In the genomic region with DNA sequence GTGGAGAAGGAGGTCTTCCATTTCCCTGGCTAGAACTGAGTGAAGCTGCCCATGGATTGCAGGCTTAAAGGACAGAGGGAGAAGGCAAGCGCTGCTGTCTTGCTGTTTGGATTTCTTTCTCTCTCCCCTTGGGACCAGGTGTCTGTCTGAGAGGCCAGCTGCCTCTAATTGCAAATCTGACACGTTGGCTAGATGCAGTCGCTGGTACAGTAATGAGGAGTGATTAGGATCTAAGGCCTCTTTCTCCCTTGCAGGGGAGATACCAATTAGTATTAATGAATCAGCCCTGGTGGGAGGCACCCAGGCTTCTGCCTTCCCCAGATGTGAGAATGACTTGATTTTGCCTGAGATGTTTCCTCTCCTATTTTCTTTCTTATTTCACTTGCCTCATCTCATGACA, we compare ENCODE assay signal across 18 mouse cellular contexts.
DNase-seq lines count a peak whose midpoint lies in the region; ATAC-seq and TF ChIP-seq lines count a peak whose summit lies in the region.
"Had no signal": no experiment of that assay in that cellular context is flagged by ENCODE, and none has a peak within 500 bp of the region (broad histone marks: within the 10 kb centered on the region; RNA-seq: fewer than 3 reads in every experiment).

No protein-coding gene starts in this region.

- peak; percentile 84 for ATAC-seq in hindbrain, embryonic 12.5 days (ENCODE audit: low FRiP score)
- peak; percentile 53; the same call in 1 of the 2 replicates for ATAC-seq in forebrain, embryonic 15.5 days (replicated peaks)
- ATAC-seq in midbrain, embryonic 16.5 days: peak; percentile 45; the same call in 1 of the 2 replicates
- no peak for ATAC-seq in intestine, embryonic 16.5 days
- ATAC-seq: inflammation-experienced regulatory T-cells, adult 6 months had no signal

- 0 out of 2 replicates have a peak, but pooled peaks cover 4% of the 10 kb centered on the region for H3K4me1 ChIP-seq in hindbrain, embryonic 12.5 days
- H3K4me1 ChIP-seq in hindbrain, embryonic 10.5 days (replicated peaks): no peaks in the 10 kb centered on the region
- peaks cover 6% of the 10 kb centered on the region for H3K4me1 ChIP-seq in forebrain, embryonic 15.5 days
- peaks cover 2% of the 10 kb centered on the region; the same call in 1 of the 2 replicates for H3K4me1 ChIP-seq in midbrain, embryonic 16.5 days (ENCODE audit: control insufficient read depth, insufficient read depth, low read length)
- H3K4me1 ChIP-seq in intestine, embryonic 16.5 days (ENCODE audit: control insufficient read depth, insufficient read depth, low read length): no peaks in the 10 kb centered on the region
- H3K4me1 ChIP-seq: heart, embryonic 10.5 days; neural tube, embryonic 12.5 days had no signal

- TF ChIP-seq POLR2A in brain, embryonic 14.5 days (IDR thresholded peaks at IDR 0.05; ENCODE audit: borderline replicate concordance, extremely low read depth, insufficient read depth, insufficient read length, poor library complexity, severe bottlenecking): no peak

- H3K36me3 ChIP-seq in hindbrain, embryonic 12.5 days: no peaks in the 10 kb centered on the region
- no peaks in the 10 kb centered on the region for H3K36me3 ChIP-seq in hindbrain, embryonic 10.5 days
- no peaks in the 10 kb centered on the region for H3K36me3 ChIP-seq in forebrain, embryonic 15.5 days
- no peaks in the 10 kb centered on the region for H3K36me3 ChIP-seq in midbrain, embryonic 16.5 days (ENCODE audit: control insufficient read depth, insufficient read depth, low read length)
- H3K36me3 ChIP-seq in intestine, embryonic 16.5 days (ENCODE audit: control insufficient read depth, insufficient read depth, low read length): no peaks in the 10 kb centered on the region
- H3K36me3 ChIP-seq: G1E; neural tube, embryonic 12.5 days had no signal

- no peaks in the 10 kb centered on the region for H3K27me3 ChIP-seq in hindbrain, embryonic 12.5 days
- H3K27me3 ChIP-seq in hindbrain, embryonic 10.5 days (ENCODE audit: insufficient read depth, poor library complexity, severe bottlenecking): no peaks in the 10 kb centered on the region
- H3K27me3 ChIP-seq in forebrain, embryonic 15.5 days: no peaks in the 10 kb centered on the region
- H3K27me3 ChIP-seq in midbrain, embryonic 16.5 days (ENCODE audit: control insufficient read depth, insufficient read depth, low read depth, low read length): no peaks in the 10 kb centered on the region
- no peaks in the 10 kb centered on the region for H3K27me3 ChIP-seq in intestine, embryonic 16.5 days (replicated peaks; ENCODE audit: control insufficient read depth, insufficient read depth, low read length)
- H3K27me3 ChIP-seq: neural tube, embryonic 12.5 days had no signal

- H3K27ac ChIP-seq in hindbrain, embryonic 12.5 days: peak overlapping the region; percentile 25; the same call in 1 of the 2 replicates
- H3K27ac ChIP-seq in hindbrain, embryonic 10.5 days: no peak overlapping the region
- no peak overlapping the region for H3K27ac ChIP-seq in forebrain, embryonic 15.5 days (replicated peaks)
- no peak overlapping the region for H3K27ac ChIP-seq in midbrain, embryonic 16.5 days (ENCODE audit: low read length)
- no peak overlapping the region for H3K27ac ChIP-seq in intestine, embryonic 16.5 days (ENCODE audit: low read length)
- H3K27ac ChIP-seq: heart, embryonic 10.5 days; neural tube, embryonic 12.5 days had no signal

- no peak for DNase-seq in hindbrain, embryonic 10.5 days (ENCODE audit: low spot score)
- peak; percentile 90 for DNase-seq in brain, embryonic 14.5 days (ENCODE audit: low read depth)
- DNase-seq in thymus, postnatal 25 days: no peak
- DNase-seq: adrenal gland, adult 2 months; cerebellum, adult 2 months; gastrocnemius, postnatal 25 days; heart, postnatal 10 days; lung, postnatal 4 days; thymus, postnatal 36 days had no signal

- H3K4me3 ChIP-seq in hindbrain, embryonic 12.5 days: no peak overlapping the region
- H3K4me3 ChIP-seq in hindbrain, embryonic 10.5 days: no peak overlapping the region
- no peak overlapping the region for H3K4me3 ChIP-seq in forebrain, embryonic 15.5 days
- no peak overlapping the region for H3K4me3 ChIP-seq in midbrain, embryonic 16.5 days (ENCODE audit: low read depth, low read length)
- no peak overlapping the region for H3K4me3 ChIP-seq in intestine, embryonic 16.5 days (ENCODE audit: low read length)
- H3K4me3 ChIP-seq: heart, embryonic 10.5 days; neural tube, embryonic 12.5 days had no signal

- no peak overlapping the region for H3K9ac ChIP-seq in hindbrain, embryonic 12.5 days
- H3K9ac ChIP-seq in forebrain, embryonic 15.5 days (replicated peaks): no peak overlapping the region
- H3K9ac ChIP-seq in midbrain, embryonic 16.5 days (ENCODE audit: low read depth, low read length): 0 out of 2 replicates have a peak overlapping the region, but pooled peaks have one; percentile 6
- no peak overlapping the region for H3K9ac ChIP-seq in intestine, embryonic 16.5 days (ENCODE audit: low read depth, low read length)
- H3K9ac ChIP-seq: lung, embryonic 14.5 days; neural tube, embryonic 12.5 days had no signal

- WGBS in hindbrain, embryonic 12.5 days: 24% methylated on average over 3 of the region's 3 CpGs
- 28% methylated on average over 3 of the region's 3 CpGs for WGBS in hindbrain, embryonic 10.5 days
- WGBS in forebrain, embryonic 15.5 days: 10% methylated on average over 3 of the region's 3 CpGs
- WGBS in midbrain, embryonic 16.5 days: 12% methylated on average over 3 of the region's 3 CpGs
- WGBS in intestine, embryonic 16.5 days: 28% methylated on average over 3 of the region's 3 CpGs

- TF ChIP-seq CTCF in brain, embryonic 14.5 days (IDR thresholded peaks at IDR 0.05; ENCODE audit: borderline replicate concordance, extremely low read depth, insufficient read depth, insufficient read length): no peak

- H3K4me2 ChIP-seq in hindbrain, embryonic 12.5 days (replicated peaks): no peak overlapping the region
- H3K4me2 ChIP-seq in forebrain, embryonic 15.5 days (replicated peaks): no peak overlapping the region
- H3K4me2 ChIP-seq in midbrain, embryonic 16.5 days (ENCODE audit: low read length): no peak overlapping the region
- no peak overlapping the region for H3K4me2 ChIP-seq in intestine, embryonic 16.5 days (ENCODE audit: low read depth, low read length)
- H3K4me2 ChIP-seq: lung, embryonic 14.5 days; neural tube, embryonic 12.5 days had no signal

- 0 out of 2 replicates have a peak, but pooled peaks cover 5% of the 10 kb centered on the region for H3K9me3 ChIP-seq in hindbrain, embryonic 12.5 days (replicated peaks)
- H3K9me3 ChIP-seq in hindbrain, embryonic 10.5 days: peaks cover 7% of the 10 kb centered on the region; the same call in 1 of the 2 replicates
- no peaks in the 10 kb centered on the region for H3K9me3 ChIP-seq in forebrain, embryonic 15.5 days
- H3K9me3 ChIP-seq in midbrain, embryonic 16.5 days (replicated peaks; ENCODE audit: control insufficient read depth, low read length, poor library complexity, severe bottlenecking): no peaks in the 10 kb centered on the region
- no peaks in the 10 kb centered on the region for H3K9me3 ChIP-seq in intestine, embryonic 16.5 days (ENCODE audit: control insufficient read depth, low read length)
- H3K9me3 ChIP-seq: heart, embryonic 10.5 days had no signal
